In the genomic region with DNA sequence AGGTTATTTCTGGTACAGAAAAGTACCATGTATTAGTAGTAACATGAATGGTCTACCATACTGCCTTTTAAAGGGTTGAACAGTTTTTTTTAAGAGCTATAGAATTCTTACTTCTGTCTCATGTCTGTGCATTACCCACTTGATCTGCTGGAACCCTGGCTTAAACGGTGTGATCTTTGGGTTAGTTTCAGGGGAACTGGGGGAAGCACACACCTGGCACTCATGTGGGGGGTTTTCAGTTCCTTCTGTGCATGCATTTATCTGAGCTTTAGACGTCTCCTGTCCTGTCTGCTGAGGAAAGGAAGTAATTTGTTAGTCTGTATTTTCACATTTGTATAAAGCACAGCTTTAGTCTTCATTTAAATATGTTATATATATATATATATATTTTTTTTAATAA, we compare ENCODE assay signal across 24 mouse cellular contexts.
"Had no signal": no experiment of that assay in that cellular context is flagged by ENCODE, and none has a peak within 500 bp of the region (broad histone marks: within the 10 kb centered on the region; RNA-seq: fewer than 3 reads in every experiment).

No protein-coding gene starts in this region.

- H3K4me2 ChIP-seq: heart, embryonic 11.5 days; heart, embryonic 13.5 days; heart, embryonic 15.5 days; hindbrain, embryonic 13.5 days; hindbrain, embryonic 15.5 days; kidney, embryonic 15.5 days; limb, embryonic 13.5 days; limb, embryonic 15.5 days had no signal

- H3K4me1 ChIP-seq: heart, embryonic 13.5 days; heart, embryonic 15.5 days; hindbrain, embryonic 13.5 days; hindbrain, embryonic 15.5 days; kidney, embryonic 15.5 days; limb, embryonic 13.5 days; limb, embryonic 15.5 days had no signal

- H3K36me3 ChIP-seq: heart, embryonic 15.5 days; hindbrain, embryonic 15.5 days had no signal

- H3K4me3 ChIP-seq: heart, adult 2 months; heart, embryonic 13.5 days; heart, embryonic 15.5 days; hindbrain, embryonic 13.5 days; hindbrain, embryonic 15.5 days; kidney, embryonic 15.5 days; limb, embryonic 13.5 days; limb, embryonic 15.5 days had no signal

- DNase-seq: gastrocnemius, postnatal 14 days; gastrocnemius, postnatal 36 days; heart, adult 11 months; heart, adult 2 months; heart, postnatal 14 days; heart, postnatal 36 days; kidney, adult 11 months; kidney, adult 2 months; kidney, adult 9 months; kidney, postnatal 14 days; kidney, postnatal 36 days; layer of hippocampus, adult 9-11 months; layer of hippocampus, postnatal 36 days; left cerebral cortex, postnatal 4 days had no signal

- H3K27me3 ChIP-seq: heart, embryonic 13.5 days; heart, embryonic 15.5 days; hindbrain, embryonic 13.5 days; hindbrain, embryonic 15.5 days; kidney, embryonic 15.5 days; limb, embryonic 13.5 days; limb, embryonic 15.5 days had no signal

- H3K9me3 ChIP-seq: heart, embryonic 13.5 days; heart, embryonic 15.5 days; hindbrain, embryonic 13.5 days; hindbrain, embryonic 15.5 days; kidney, embryonic 15.5 days; limb, embryonic 13.5 days; limb, embryonic 15.5 days had no signal

- H3K27ac ChIP-seq: heart, adult 2 months; heart, embryonic 13.5 days; heart, embryonic 15.5 days; hindbrain, embryonic 13.5 days; hindbrain, embryonic 15.5 days; hindbrain, postnatal 0 days; kidney, embryonic 15.5 days; kidney, postnatal 0 days; limb, embryonic 13.5 days; limb, embryonic 15.5 days had no signal

- H3K9ac ChIP-seq: heart, embryonic 13.5 days; heart, embryonic 15.5 days; hindbrain, embryonic 13.5 days; hindbrain, embryonic 15.5 days; kidney, embryonic 15.5 days; limb, embryonic 13.5 days; limb, embryonic 15.5 days had no signal
